Mouse (Mus musculus) midbrain, postnatal 0 days (tissue): Measurements from ENCODE around the gene Limch1. TPM values are rescaled to one million over a fixed set of nuclear protein-coding genes. Genes with fewer than 3 reads are reported as not detected.

Experiments
- ATAC-seq: fragments of 200-750 bp; cut with Nextera tagmentation; 2 replicates; pipeline ENCODE4 v1.8.0; 2017; ENCODE audit warnings: moderate number of reproducible peaks, mild to moderate bottlenecking, moderate TSS enrichment, moderate library complexity; ENCODE audit not compliant: low FRiP score
- DNase-seq: peaks from one replicate; pipeline ENCODE4 v3.0.0-alpha.2; 2015; ENCODE audit warnings: low spot score
- H3K27ac ChIP-seq: fragments of 300-500 bp; sonication (generic); 2 replicates; pipeline ENCODE4 v1.5.1; 2014; ENCODE audit warnings: low read depth, mild to moderate bottlenecking, low read length, mixed read lengths
- H3K27me3 ChIP-seq: fragments of 300-500 bp; sonication (generic); 2 replicates; pipeline ENCODE4 v1.6.1; 2014; ENCODE audit warnings: low read length, control low read depth, mixed read lengths; ENCODE audit not compliant: insufficient read depth
- H3K36me3 ChIP-seq: fragments of 300-500 bp; sonication (generic); 2 replicates; pipeline ENCODE4 v1.6.1; 2014; ENCODE audit warnings: low read length, control low read depth, mixed read lengths; ENCODE audit not compliant: insufficient read depth
- H3K4me1 ChIP-seq: fragments of 300-500 bp; sonication (generic); 2 replicates; pipeline ENCODE4 v1.6.1; 2014; ENCODE audit warnings: mild to moderate bottlenecking, control low read depth, antibody characterized with exemption, low read length, mixed read lengths; ENCODE audit not compliant: insufficient read depth
- H3K4me2 ChIP-seq: fragments of 300-500 bp; sonication (generic); 2 replicates; pipeline ENCODE4 v1.6.1; 2014; ENCODE audit warnings: low read depth, mild to moderate bottlenecking, low read length, mixed read lengths; ENCODE audit not compliant: poor library complexity, severe bottlenecking
- H3K4me3 ChIP-seq: fragments of 300-500 bp; sonication (generic); 2 replicates; pipeline ENCODE4 v1.5.1; 2014; ENCODE audit warnings: low read depth, mild to moderate bottlenecking, low read length, moderate library complexity
- H3K9ac ChIP-seq: fragments of 300-500 bp; sonication (generic); replicated peaks from 2 replicates; pipeline ENCODE4 v1.6.1; 2014; ENCODE audit warnings: mild to moderate bottlenecking, low read length, moderate library complexity, mixed read lengths; ENCODE audit not compliant: poor library complexity, severe bottlenecking
- H3K9me3 ChIP-seq: fragments of 300-500 bp; sonication (generic); 2 replicates; pipeline ENCODE4 v1.6.1; 2016; ENCODE audit warnings: low read length, control low read depth
- CTCF ChIP-seq: IDR thresholded peaks from 2 replicates; pipeline ENCODE4 v1.5.1; 2016; ENCODE audit warnings: antibody characterized with exemption, mild to moderate bottlenecking
- WGBS: fragments of 180-500 bp; shearing (Covaris S2); extraction: QIAGEN DNeasy Blood & Tissue Kit; methylation state at CpG from one replicate; pipeline ENCODE4 v1.1.7; 2014; 5-methylcytosine and 5-hydroxymethylcytosine counted together
- polyA plus RNA-seq: library from polyadenylated mRNA; unstranded; fragments of >200 nt; fragmentation: Nextera tagmentation; extraction: Ambion mirVana; gene quantifications from 2 replicates; pipeline ENCODE4 v1.2.1, GENCODE M21; 2015
- total RNA-seq: library from RNA; depleted of rRNA; stranded (reverse); fragments of >200 nt; gene quantifications from 2 replicates; pipeline ENCODE4 v1.2.3, GENCODE M21; 2014

The Limch1 gene
- total and polyA plus RNA-seq, 2 experiments from 2014 or later, result 46.6 to 119 TPM

DNA sequence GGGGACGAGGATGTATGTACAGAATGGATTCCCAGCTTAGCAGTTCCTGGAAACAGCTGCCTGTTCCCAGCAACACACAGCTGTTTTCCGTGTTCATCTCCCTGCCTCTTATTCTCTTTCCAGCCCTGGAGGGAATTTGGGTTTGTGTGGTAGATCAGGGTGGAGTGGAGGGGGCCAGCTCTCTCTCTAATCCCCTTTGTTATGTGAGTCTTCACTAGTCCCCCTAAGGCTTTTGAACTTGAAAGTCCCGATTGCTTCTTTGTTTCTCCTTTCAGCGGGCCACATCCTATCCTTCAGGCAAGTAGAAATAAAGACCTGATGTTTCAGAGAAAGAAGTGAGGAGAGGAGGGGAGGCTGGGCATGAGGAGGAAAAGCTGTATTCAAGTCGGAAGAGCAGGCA, 24.7 kb upstream of the Limch1 start:
- no peak for ATAC-seq
- no peak for DNase-seq

DNA sequence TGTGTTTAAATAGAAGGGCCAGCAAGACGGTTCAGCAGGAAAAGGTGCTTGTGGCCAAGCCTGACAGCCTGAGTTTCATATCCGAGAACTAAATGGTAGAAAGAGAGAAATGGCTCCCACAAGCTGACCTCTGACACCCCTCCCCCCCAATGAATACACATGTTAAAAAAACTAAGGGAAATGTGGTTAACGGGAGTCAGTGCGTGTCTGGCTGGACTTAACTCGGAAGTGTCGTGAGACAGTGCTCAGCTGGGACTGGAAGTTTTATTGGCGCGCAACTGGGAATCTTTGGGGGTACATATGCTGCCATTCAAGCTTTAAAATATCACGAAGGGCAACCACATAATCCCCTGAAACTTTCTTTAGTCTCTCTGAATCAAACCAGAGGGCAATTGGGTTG, 23.0 kb upstream of the Limch1 start:
- no peak for ATAC-seq
- Histone ChIP-seq H3K27ac (no peak overlapping the region), H3K4me3 (no peak overlapping the region)

More for the DNA sequence above, 24.7 kb upstream of the Limch1 start:
- H3K27ac ChIP-seq, result no peak overlapping the region
- no peak overlapping the region for H3K9ac ChIP-seq
- H3K4me3 ChIP-seq, result no peak overlapping the region
- H3K27me3 ChIP-seq, result no peaks in the 10 kb centered on the region
- WGBS, result 13% methylated on average over 5 of the region's 5 CpGs
- no peak overlapping the region for H3K4me2 ChIP-seq
- no peaks in the 10 kb centered on the region for H3K36me3 ChIP-seq
- TF ChIP-seq CTCF, result no peak
- H3K9me3 ChIP-seq, result no peaks in the 10 kb centered on the region
- H3K4me1 ChIP-seq, result no peaks in the 10 kb centered on the region

DNA sequence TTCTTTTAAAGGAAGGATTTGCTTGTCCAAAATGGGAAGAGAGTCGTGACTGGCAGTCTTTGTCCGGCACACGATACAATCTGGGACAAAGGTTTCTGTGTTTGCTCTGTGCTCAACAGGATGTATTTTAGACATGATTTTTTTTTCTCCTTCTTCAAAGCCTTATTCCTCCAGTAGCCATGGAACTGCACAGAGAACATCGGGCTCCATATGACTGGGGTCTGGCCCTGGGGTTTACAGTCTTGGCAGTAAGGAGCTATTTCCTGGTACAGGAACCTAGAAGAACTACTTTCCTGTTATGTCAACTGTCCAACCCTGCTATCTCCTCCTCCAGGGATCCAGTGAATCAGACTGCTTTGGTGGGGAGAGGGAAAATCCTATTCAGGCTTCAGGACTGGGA, 22.6 kb upstream of the Limch1 start:
- Histone ChIP-seq H3K9ac (no peak overlapping the region), H3K27me3 (no peaks in the 10 kb centered on the region), H3K36me3 (no peaks in the 10 kb centered on the region), H3K9me3 (no peaks in the 10 kb centered on the region), H3K4me3 (no peak overlapping the region), H3K4me1 (no peaks in the 10 kb centered on the region), H3K4me2 (no peak overlapping the region), H3K27ac (0 out of 2 replicates have a peak overlapping the region, but pooled peaks have one; percentile 12)
- ATAC-seq, result peak; percentile 31; the same call in 1 of the 2 replicates
- 21% methylated on average over 4 of the region's 4 CpGs for WGBS
- no peak for TF ChIP-seq CTCF
- peak; percentile 23 for DNase-seq

More for the DNA sequence above, 23.0 kb upstream of the Limch1 start:
- 62% methylated on average over 9 of the region's 9 CpGs for WGBS
- Histone ChIP-seq H3K4me2 (no peak overlapping the region), H3K4me1 (no peaks in the 10 kb centered on the region), H3K36me3 (no peaks in the 10 kb centered on the region), H3K9ac (no peak overlapping the region), H3K27me3 (no peaks in the 10 kb centered on the region), H3K9me3 (no peaks in the 10 kb centered on the region)
- no peak for TF ChIP-seq CTCF
- DNase-seq, result no peak

DNA sequence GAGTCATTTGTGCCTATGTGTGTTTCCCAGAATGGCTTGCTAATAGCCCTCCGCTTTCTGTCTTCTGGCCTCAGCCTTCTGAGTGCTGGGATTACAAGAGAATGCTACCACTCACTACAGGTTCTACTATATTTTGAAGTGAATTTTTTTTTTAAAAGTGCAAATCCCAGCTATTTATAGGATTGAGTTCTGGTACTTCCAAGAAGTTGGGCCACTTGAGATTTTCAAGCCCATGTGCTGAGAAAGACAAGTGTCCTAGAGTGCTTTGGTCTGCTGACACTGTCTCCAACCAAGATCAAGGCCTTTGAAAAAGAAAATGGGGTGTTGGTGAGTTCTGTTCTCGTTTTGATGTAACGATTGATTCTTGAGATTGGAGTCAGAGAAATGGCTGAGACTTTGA, 22.0 kb upstream of the Limch1 start:
- no peaks in the 10 kb centered on the region for H3K27me3 ChIP-seq
- no peak overlapping the region for H3K9ac ChIP-seq
- H3K9me3 ChIP-seq, result no peaks in the 10 kb centered on the region
- ATAC-seq (no peak), DNase-seq (no peak)
- 80% methylated on average over 3 of the region's 3 CpGs for WGBS
- no peaks in the 10 kb centered on the region for H3K4me1 ChIP-seq
- H3K27ac ChIP-seq, result no peak overlapping the region
- H3K36me3 ChIP-seq, result no peaks in the 10 kb centered on the region
- H3K4me3 ChIP-seq, result no peak overlapping the region
- no peak overlapping the region for H3K4me2 ChIP-seq
- TF ChIP-seq CTCF, result no peak

DNA sequence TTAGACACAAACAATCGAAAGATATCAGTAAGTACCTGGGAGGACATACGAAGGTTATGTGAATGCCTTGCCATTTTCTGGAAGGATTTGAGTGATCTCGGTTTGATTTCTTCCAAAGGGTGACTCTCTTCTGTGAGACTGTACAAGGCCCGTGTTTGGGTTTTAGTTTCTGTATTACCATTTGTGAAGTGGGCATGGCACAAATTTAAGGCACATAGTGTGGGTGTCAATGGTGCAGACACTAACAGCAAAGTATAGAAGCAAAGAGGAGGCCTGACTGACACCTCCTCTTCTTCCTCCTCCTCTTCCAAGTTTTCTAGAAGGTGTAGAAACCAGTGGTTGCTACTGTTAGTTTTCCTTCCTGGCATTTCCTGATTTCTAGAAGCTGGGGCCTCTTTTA, 16.3 kb upstream of the Limch1 start:
- H3K4me2 ChIP-seq, result no peak overlapping the region
- no peaks in the 10 kb centered on the region for H3K9me3 ChIP-seq
- DNase-seq, result no peak
- ATAC-seq, result no peak
- H3K4me1 ChIP-seq, result 0 out of 2 replicates have a peak, but pooled peaks cover 4% of the 10 kb centered on the region
- TF ChIP-seq CTCF, result no peak
- H3K9ac ChIP-seq, result no peak overlapping the region
- 96% methylated on average over 4 of the region's 4 CpGs for WGBS
- H3K4me3 ChIP-seq, result no peak overlapping the region
- no peak overlapping the region for H3K27ac ChIP-seq
- H3K27me3 ChIP-seq, result no peaks in the 10 kb centered on the region
- no peaks in the 10 kb centered on the region for H3K36me3 ChIP-seq

DNA sequence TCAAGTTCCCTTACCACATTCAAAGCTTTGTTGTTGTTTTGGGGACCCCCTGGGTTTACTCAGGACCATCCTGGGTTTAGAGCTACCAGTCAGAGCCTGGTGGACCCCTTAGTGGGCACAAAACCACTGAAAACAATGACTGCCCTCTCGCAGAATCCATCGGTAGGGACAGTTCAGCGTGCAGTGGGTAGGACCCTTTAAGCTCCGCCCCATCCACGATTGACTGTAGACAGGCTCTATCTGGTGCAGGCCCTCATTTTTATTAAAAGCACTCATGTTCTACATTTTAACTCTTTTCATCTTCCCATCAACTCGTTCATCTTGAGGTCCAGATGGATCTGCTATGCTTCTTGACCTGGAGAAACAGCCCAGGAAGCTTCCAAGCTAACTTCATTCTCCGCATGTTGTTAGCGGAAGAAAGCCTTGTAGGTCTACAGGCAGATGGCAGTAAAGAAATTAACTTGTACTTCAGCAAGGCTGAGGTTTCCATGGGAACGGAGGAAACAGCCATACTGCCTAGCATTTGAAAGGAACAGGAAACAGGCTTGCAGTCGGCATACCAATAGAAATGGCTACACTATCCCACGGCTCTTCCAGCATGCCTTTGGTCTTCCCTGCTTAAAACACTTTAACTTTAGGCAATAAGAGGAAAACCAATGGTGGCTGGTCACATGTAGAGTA, 14.9 kb upstream of the Limch1 start:
- peak; percentile 80 for TF ChIP-seq CTCF
- Histone ChIP-seq H3K9me3 (no peaks in the 10 kb centered on the region), H3K36me3 (no peaks in the 10 kb centered on the region), H3K4me3 (no peak overlapping the region), H3K27me3 (no peaks in the 10 kb centered on the region), H3K27ac (no peak overlapping the region), H3K4me1 (0 out of 2 replicates have a peak, but pooled peaks cover 4% of the 10 kb centered on the region), H3K4me2 (peak overlapping the region; percentile 30), H3K9ac (no peak overlapping the region)
- ATAC-seq (peak; percentile 91), DNase-seq (peak; percentile 94)
- 15% methylated on average over 11 of the region's 11 CpGs for WGBS
